Mouse (Mus musculus) spleen, embryonic (tissue): ENCODE data around the gene Wfs1.

Source experiments
- CTCF ChIA-PET: fragments of 350-600 bp; sonication (Branson Sonifier 250); formaldehyde crosslinking; loops from one replicate; lab custom pipeline; 2022; lab: Charles Lee

Wfs1 gene

GRCm38 (mm10) chr5:36935486-36936473 is 53.2 kb downstream of the Wfs1 start:
- CTCF ChIA-PET: no interaction called here

GRCm38 (mm10) chr5:36933383-36933782 is 55.6 kb downstream of the Wfs1 start:
- CTCF ChIA-PET: no interaction called here

- CTCF ChIA-PET: interaction anchor here (0.6 kb wide), 1 partner anchor 17 kb away, joined by 4 read pairs; no protein-coding TSS in a partner anchor
These were observed 59.6 kb downstream of the Wfs1 start for GRCm38 (mm10) chr5:36929376-36929775.

GRCm38 (mm10) chr5:36928701-36929100 is 60.3 kb downstream of the Wfs1 start:
- CTCF ChIA-PET: interaction anchor here (0.6 kb wide), 1 partner anchor 18 kb away, joined by 4 read pairs; no protein-coding TSS in a partner anchor

GRCm38 (mm10) chr5:36923826-36924700 is 64.9 kb downstream of the Wfs1 start:
- CTCF ChIA-PET: no interaction called here

GRCm38 (mm10) chr5:36922811-36923210 is 66.2 kb downstream of the Wfs1 start:
- CTCF ChIA-PET: no interaction called here

- CTCF ChIA-PET: no interaction called here
These were observed 67.1 kb downstream of the Wfs1 start for GRCm38 (mm10) chr5:36921871-36922270.

GRCm38 (mm10) chr5:36920072-36920471 is 68.9 kb downstream of the Wfs1 start:
- CTCF ChIA-PET: no interaction called here

GRCm38 (mm10) chr5:36918016-36918415 is 71.0 kb downstream of the Wfs1 start:
- CTCF ChIA-PET: no interaction called here

- CTCF ChIA-PET: no interaction called here
These were observed 71.8 kb downstream of the Wfs1 start for GRCm38 (mm10) chr5:36917245-36917644.

GRCm38 (mm10) chr5:36916581-36916980 is 72.4 kb downstream of the Wfs1 start:
- CTCF ChIA-PET: no interaction called here
